Mouse (Mus musculus) adrenal gland, postnatal 36 days (tissue): Measurements from ENCODE around the gene Camk2b. TPM values are rescaled to one million over a fixed set of nuclear protein-coding genes. Genes with fewer than 3 reads are reported as not detected.

ENCODE experiments used
- DNase-seq, 2 experiments: peaks; one replicate each; pipeline ENCODE4 v3.0.0; 2021; ENCODE audit warnings: mixed read lengths in 1 of 2
- total RNA-seq, 2 experiments: library from RNA; stranded (reverse); gene quantifications; 2 replicates each; pipeline ENCODE4 v1.2.3; 2021

Gene Camk2b
- total RNA-seq, 2 experiments from 2014 or later: 7.8 to 14.5 TPM

DNA sequence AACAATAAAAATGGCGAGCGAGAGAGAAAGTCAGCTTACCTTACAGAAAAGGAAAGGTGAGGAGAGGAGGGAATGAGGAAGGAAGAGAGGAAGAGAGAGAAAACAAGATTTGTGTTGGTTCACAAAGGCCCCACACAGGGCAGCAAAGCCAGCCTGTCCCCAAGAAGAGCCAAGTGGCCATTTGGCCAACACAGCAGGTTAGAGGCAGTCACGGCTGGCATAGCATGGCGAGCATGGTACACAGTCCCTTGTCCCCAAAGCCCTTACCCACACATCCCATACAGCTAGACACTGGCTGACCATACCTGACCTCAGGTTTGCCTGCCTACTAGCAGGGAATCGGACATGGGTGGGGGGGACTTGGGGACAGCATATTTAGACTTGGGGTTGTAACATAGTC is 82.5 kb downstream of the Camk2b start:
- no peak for DNase-seq

- DNase-seq: no peak
Measured at GRCm38 (mm10) chr11:5981323-5981722, 84.8 kb downstream of the Camk2b start.

- no peak for DNase-seq
Measured at GRCm38 (mm10) chr11:5980561-5980960, 85.6 kb downstream of the Camk2b start.

DNA sequence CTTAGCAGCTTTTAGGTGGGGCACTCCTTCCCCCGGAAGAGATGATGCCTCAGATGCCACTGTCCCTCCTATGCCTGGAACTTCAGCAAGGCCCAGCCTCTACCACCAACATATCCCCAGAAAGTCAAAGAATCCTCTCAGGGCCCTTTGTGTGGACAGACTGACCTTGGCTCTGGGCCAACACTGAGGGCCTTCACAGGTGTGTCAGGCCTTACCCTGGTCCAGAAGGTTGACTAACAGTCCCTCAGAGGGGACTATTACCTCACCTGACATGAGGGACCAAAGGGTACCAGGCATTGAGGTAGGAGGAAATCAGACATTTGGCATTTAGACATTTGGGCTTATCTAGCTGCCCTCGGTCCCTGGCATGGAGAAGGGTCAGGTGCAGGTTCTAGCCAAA is 86.1 kb downstream of the Camk2b start:
- DNase-seq: no peak

- DNase-seq: no peak
Measured at GRCm38 (mm10) chr11:5979088-5979487, 87.1 kb downstream of the Camk2b start.

- DNase-seq: no peak
Measured at GRCm38 (mm10) chr11:5976106-5976505, 90.1 kb downstream of the Camk2b start.

DNA sequence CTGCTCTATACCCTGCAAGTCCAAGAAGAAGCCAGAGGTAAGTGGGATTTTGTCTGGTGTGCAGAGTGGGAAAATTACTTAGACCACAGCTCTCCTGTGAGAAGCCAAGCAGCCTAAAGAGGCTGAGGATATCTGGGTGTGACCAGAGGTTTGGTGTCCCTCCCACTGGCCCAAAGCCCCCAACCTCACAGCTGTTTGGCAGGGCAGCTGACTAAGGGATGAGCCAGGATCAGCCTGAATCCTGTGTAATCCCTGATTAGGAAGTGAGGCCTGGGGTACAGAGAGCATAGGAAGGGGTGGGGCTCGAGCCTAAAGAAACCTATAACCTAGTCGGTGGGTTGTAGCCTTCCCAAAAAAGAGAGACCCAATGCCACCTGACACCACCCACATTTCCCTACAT is 91.1 kb downstream of the Camk2b start:
- no peak for DNase-seq

- no peak for DNase-seq
Measured at GRCm38 (mm10) chr11:5974053-5974452, 92.1 kb downstream of the Camk2b start.

GRCm38 (mm10) chr11:5973151-5973550 is 93.0 kb downstream of the Camk2b start:
- DNase-seq: no peak

DNA sequence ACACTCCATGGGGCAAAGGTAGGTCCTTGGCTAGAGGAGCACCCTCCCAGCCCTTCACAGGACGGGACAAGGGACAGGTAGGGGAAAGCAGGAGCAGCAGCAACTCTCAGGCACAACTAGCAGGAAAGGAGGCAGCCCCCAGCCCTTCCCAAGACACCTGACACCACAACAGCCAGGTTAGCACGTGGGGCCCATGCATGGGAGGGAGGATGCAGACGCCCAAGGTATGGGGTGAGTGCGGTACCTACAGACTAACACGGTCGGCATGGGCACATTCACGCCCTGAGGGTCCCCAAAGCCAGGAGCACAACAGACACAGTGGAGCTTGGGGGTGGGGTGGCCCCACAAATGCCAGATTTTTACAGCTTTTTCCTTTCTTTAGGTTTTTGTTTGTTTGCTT is 95.0 kb downstream of the Camk2b start:
- DNase-seq: no peak

- no peak for DNase-seq
Measured at GRCm38 (mm10) chr11:5968223-5968622, 97.9 kb downstream of the Camk2b start.

DNA sequence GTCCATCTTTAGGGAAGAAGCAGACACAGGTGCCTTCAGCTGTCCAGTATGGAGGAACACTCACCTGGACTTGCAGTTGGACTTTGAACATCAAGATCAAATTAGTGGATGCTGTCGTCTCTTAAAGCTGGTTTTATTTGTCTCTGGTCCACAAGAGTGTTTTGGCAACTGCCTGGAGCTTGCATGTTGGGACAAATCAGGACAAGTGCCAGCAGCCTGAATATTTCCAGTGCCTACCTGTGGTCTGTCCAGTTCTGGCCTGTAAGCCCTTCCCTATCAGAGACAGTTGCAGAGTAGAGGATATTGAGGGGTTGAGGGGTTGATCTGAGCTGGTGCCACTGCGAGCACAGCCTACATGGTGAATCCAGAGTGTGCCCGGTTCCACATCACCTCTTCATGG is 99.4 kb downstream of the Camk2b start:
- DNase-seq: no peak

- no peak for DNase-seq
Measured at GRCm38 (mm10) chr11:5965865-5966264, 100.3 kb downstream of the Camk2b start.

DNA sequence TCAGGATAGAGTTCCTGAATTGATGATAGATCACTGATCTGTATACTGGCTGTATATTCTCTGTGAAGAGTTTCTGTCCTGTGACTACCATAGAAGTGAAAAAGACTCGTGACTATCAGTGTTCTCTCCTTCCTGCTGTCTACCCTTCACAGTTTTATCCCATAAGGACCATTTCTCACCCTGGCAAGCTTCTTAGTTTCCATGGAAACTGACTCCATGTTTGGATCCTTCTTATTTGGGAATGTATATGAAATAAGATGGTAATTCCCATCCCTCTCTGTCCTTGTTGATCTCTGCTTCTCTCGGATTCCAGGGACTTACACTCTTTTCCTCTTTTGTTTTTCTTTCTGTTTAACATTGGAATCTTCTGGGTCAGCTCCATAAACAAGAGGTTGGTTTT is 106.1 kb downstream of the Camk2b start:
- DNase-seq: no peak

DNA sequence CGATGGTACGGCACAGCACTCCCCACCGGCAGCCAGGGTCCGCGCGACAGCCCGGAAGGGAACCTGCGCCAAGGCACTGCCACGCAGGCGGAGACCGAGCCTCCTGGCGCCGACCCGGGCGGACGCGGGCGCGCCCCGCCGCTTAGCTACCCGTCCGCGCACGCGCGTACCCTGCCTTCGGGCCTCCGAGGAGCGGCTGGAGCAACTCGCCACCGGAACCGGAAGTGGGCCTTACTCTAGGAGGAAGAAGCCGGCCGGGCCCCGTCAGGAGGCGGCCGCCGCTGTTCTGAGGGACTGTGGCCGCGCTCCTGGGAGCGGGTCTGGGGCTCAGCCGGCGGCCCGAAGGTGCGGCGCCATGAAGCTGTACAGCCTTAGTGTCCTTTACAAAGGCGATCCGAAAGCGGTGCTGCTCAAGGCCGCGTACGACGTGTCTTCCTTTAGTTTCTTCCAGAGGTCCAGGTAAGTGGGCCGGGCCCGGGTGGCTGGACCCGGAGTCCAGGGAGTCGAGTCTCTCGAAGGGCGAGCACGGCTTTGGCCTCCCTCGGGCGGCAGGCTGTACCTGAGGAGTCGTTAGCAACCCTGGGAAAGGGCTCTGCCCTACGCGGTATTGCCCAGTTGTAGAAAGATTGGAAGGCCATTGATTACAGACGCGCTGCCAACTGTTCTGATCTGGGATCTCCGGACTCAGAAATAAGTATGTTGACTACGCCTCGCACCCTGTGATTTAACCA is 110.5 kb downstream of the Camk2b start, which contains the start of gene Ykt6:
TSS of gene Ykt6 (plus strand) at position 148 of the 731 bp plus-strand sequence.
- DNase-seq: peak; percentile 99

- DNase-seq: peak in 1 of 2 experiments; percentile 42
Measured at GRCm38 (mm10) chr11:5954965-5955504, 111.1 kb downstream of the Camk2b start.

DNA sequence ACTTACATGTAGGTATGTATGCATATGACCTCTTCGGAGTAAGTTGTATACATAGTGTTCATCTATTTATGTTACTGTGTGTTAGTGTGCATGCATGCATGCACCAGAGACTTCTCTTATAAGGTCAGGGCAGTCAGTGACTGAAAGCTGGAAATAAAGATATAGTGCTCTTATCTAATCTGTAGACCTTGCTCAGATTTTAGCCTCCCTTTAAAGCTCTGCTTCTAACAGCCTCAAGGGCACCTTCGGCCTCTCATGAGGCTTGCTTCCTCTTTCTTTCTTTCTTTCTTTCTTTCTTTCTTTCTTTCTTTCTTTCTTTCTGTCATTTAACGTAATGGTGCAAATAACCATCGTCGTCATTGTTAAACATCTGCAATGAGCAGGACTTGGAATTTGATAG is 111.7 kb downstream of the Camk2b start:
- DNase-seq: no peak

DNA sequence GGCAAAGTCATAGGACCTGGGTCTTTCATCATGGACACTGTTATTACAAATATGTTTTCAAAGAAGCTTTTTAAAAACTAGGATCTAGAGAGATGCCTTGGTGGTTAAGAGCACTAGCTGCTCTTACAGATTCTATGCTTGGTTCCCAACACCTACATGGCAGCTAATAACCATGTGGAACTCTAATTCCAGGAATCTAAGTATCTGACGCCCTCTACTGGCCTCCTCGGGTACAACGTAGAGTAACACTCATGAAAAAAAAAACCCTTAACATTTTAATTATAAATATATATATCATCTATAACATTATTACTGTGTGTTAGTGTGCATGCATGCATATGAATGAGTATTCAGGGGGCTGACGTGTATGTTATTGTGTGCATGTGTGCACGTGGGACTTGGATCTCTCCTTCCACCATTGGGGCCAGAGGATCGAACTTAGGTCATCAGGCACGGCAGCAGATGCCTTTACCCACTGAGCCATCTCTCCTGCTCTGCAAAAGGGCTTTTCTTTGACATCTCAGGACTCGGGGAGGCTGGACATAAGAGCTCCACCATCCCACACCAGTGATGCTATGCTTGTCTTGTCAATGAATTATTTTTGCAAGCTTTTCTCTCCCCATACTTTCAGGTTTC is 112.9 kb downstream of the Camk2b start:
- peak; percentile 22 to 49 for DNase-seq

DNA sequence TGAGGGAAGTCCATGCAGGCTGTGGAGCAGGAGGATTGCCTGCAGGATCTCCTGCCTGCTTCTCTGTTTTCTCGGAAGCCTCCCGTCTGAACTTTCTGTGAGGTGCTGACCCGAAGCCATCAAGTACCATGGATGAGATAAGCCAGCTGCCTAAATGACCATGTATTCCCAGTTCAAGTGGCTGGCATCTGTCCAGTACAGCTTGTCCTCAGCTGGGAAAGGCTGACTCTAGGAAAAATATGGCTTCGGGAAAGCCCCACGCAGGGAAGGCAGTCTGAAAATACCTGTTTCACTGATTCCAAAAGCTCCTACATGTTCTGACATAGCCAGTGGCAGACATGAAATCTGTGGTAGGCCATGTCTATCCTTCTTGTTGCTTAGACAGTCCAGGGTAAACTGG is 113.7 kb downstream of the Camk2b start:
- DNase-seq: peak; percentile 55 to 65

GRCm38 (mm10) chr11:5949586-5950352 is 116.4 kb downstream of the Camk2b start, which contains the start of gene Gck:
Gene Gck (minus strand): TSS chr11:5950081.
- no peak for DNase-seq

GRCm38 (mm10) chr11:5948546-5949250 is 117.5 kb downstream of the Camk2b start:
- DNase-seq: no peak

GRCm38 (mm10) chr11:5947796-5948195 is 118.4 kb downstream of the Camk2b start:
- no peak for DNase-seq
